Mouse (Mus musculus): Measurements from ENCODE around the gene Dnmbp. TPM values are rescaled to one million over a fixed set of nuclear protein-coding genes. Genes with fewer than 3 reads are reported as not detected.

The Dnmbp gene
- polyA plus RNA-seq (2012; ENCODE audit: low replicate concordance), result 0.79 and 1.9 TPM in 2 replicates

DNA sequence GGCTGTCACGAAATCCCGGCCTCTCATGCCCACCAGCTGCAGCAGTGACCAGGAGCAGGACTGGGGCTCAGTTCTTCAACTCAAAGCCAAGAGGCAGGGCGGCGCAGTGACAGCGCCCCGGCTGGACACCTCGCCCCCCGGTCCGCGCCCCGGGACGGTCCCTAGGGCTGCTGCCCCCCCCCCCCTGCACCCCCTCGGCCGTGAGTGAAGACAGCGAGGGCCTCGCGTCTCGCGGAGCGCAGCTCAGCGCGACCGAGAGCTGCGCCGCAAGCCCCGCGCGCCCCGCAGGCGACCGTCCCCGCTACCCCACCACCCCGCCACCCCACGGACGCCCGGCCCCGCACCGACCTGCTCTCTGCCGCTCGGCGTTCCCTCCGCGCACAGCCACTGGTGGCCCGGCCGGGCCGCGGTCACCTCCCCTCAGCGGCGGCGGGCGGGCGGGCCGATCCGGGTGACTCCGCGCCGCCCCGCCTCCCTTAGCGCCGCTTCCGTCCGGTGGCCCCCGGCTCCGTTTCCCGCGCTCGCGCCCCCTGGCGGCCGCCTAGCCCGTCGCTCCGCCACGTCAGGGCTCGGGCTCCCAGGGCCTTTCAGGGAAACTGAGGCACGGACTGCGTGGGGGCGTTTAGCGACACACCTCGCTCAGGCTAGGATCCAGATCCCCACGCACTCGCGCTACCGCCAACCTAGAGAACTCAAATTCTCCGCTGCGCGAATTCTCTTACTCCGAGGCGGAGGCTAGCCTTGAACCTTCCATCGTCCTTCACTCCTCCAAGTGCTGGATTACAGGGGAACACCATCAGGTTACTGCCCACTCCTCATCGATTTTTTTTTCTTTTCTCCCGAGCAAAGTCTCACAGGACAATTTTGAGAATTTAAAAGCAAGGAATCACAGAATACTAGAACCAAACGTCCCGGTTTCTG is at the start of gene Dnmbp:
TSS of gene Dnmbp (minus strand) at position 423 of the 921 bp plus-strand sequence.

DNA sequence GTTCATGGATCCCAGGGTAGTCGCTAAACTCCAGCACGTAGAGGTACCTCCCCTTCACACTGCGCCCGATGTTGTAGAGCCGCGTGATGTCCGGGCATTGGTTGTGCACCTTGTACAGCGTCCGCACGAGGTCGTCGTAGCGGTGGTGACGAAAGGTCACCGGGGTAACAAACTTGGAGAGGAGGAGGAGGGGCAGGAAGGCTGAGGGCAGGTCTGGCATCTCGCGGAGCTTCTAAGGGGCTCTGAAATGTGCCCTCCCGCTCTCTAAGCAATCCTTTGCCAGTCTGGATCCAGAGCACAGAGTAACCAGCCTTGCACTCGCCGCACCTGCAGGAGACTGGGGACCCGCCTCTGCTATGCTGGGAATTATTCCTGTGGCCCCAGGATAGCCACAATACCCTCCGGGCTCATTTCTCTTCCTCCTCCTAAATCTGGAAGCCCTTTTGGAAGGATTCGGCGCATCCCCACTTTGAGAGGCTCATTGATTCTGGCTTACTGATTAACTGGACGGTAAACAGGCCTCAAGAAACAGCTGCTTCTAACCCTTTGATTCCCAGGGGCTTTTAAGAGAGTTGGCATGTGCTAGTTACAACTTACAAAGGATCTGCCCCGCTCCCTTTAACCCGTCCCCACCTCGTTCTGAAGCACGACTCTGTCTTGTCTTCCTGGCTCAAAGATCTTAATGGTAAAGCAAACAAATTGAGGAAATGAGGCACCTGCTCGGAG is 46.2 kb upstream of the Dnmbp start, which contains the start of gene Cpn1:
TSS of gene Cpn1 (minus strand) at position 488 of the 726 bp plus-strand sequence.

Other genes starting within 250 kb of the Dnmbp start
- gene Cutc, start 187.2 kb downstream of the Dnmbp start, polyA plus RNA-seq (2012; ENCODE audit: low replicate concordance), result 0.41 and 0.82 TPM in 2 replicates
- gene Cox15, start 187.2 kb downstream of the Dnmbp start, polyA plus RNA-seq (2012; ENCODE audit: low replicate concordance), result 2.5 and 6.0 TPM in 2 replicates
- 0.35 TPM in 1 of 2 replicates, not detected in the other for gene Abcc2, start 158.0 kb downstream of the Dnmbp start, polyA plus RNA-seq (2012; ENCODE audit: low replicate concordance)
- gene Cpn1, start 46.4 kb upstream of the Dnmbp start, polyA plus RNA-seq (2012; ENCODE audit: low replicate concordance), result 0.13 and 0.37 TPM in 2 replicates
- not detected in 2 replicates for gene Cyp2c23, start 89.0 kb upstream of the Dnmbp start, polyA plus RNA-seq (2012; ENCODE audit: low replicate concordance)
- 3.0 and 3.2 TPM in 2 replicates for gene Erlin1, start 129.6 kb upstream of the Dnmbp start, polyA plus RNA-seq (2012; ENCODE audit: low replicate concordance)
- 22.8 and 23.1 TPM in 2 replicates for gene Chuk, start 167.3 kb upstream of the Dnmbp start, polyA plus RNA-seq (2012; ENCODE audit: low replicate concordance)
- 3.9 and 7.5 TPM in 2 replicates for gene Cwf19l1, start 195.7 kb upstream of the Dnmbp start, polyA plus RNA-seq (2012; ENCODE audit: low replicate concordance)
- gene Bloc1s2, start 206.3 kb upstream of the Dnmbp start, polyA plus RNA-seq (2012; ENCODE audit: low replicate concordance), result 48.0 and 95.0 TPM in 2 replicates

Measured in leukemia stem cell, adult 10-12 weeks (primary cell).